Mouse (Mus musculus) cerebellum, adult 11-12 months (tissue): ENCODE measurements around the gene Ripply2.
"Not testable (repeated sequence)": the region's sequence is repeated elsewhere in the genome, so short reads cannot be mapped to it uniquely, and the experiment has no call there.

Source experiments
- DNase-seq: peaks from one replicate; pipeline ENCODE4 v3.0.0; 2022

Ripply2 gene

GRCm38 (mm10) chr9:87015288-87015937 is at the start of gene Ripply2:
Gene Ripply2, plus strand, starts transcription at chr9:87015537.
- DNase-seq: peak; percentile 72

GRCm38 (mm10) chr9:86972471-86972870 is 42.9 kb upstream of the Ripply2 start:
- not testable (repeated sequence) for DNase-seq

- DNase-seq: peak; percentile 92
These were observed 41.8 kb upstream of the Ripply2 start for GRCm38 (mm10) chr9:86973562-86973961.

GRCm38 (mm10) chr9:86976896-86977295 is 38.4 kb upstream of the Ripply2 start:
- peak; percentile 89 for DNase-seq

GRCm38 (mm10) chr9:86978257-86978907 is 37.0 kb upstream of the Ripply2 start:
- DNase-seq: peak; percentile 65

- DNase-seq: no peak
These were observed 35.3 kb upstream of the Ripply2 start for GRCm38 (mm10) chr9:86980048-86980447.

- no peak for DNase-seq
These were observed 34.4 kb upstream of the Ripply2 start for GRCm38 (mm10) chr9:86980942-86981341.

- no peak for DNase-seq
These were observed 33.8 kb upstream of the Ripply2 start for GRCm38 (mm10) chr9:86981551-86981950.

GRCm38 (mm10) chr9:86984583-86984982 is 30.8 kb upstream of the Ripply2 start:
- DNase-seq: no peak

- DNase-seq: no peak
These were observed 30.2 kb upstream of the Ripply2 start for GRCm38 (mm10) chr9:86985105-86985504.

- DNase-seq: no peak
These were observed 28.5 kb upstream of the Ripply2 start for GRCm38 (mm10) chr9:86986703-86987296.

- DNase-seq: no peak
These were observed 25.5 kb upstream of the Ripply2 start for GRCm38 (mm10) chr9:86989822-86990221.

GRCm38 (mm10) chr9:86991758-86992157 is 23.6 kb upstream of the Ripply2 start:
- DNase-seq: no peak

GRCm38 (mm10) chr9:86997046-86997691 is 18.2 kb upstream of the Ripply2 start:
- no peak for DNase-seq

- DNase-seq: no peak
These were observed 15.3 kb upstream of the Ripply2 start for GRCm38 (mm10) chr9:86999956-87000582.

- peak; percentile 51 for DNase-seq
These were observed 10.5 kb upstream of the Ripply2 start for GRCm38 (mm10) chr9:87004701-87005434.

- no peak for DNase-seq
These were observed 9.9 kb upstream of the Ripply2 start for GRCm38 (mm10) chr9:87005435-87005779.

- DNase-seq: no peak
These were observed 6.8 kb upstream of the Ripply2 start for GRCm38 (mm10) chr9:87008507-87008906.

- DNase-seq: no peak
These were observed 6.4 kb upstream of the Ripply2 start for GRCm38 (mm10) chr9:87008919-87009318.

- DNase-seq: no peak
These were observed 579 bp downstream of the Ripply2 start for GRCm38 (mm10) chr9:87015938-87016294.

- peak; percentile 93 for DNase-seq
These were observed 6.6 kb downstream of the Ripply2 start, which contains the start of gene Cyb5r4 for GRCm38 (mm10) chr9:87021778-87022523. Gene Cyb5r4, plus strand, starts transcription at chr9:87022014.

GRCm38 (mm10) chr9:87025764-87026163 is 10.4 kb downstream of the Ripply2 start:
- DNase-seq: no peak
